ENCODE assay signal across 8 mouse cellular contexts in genomic region chr13:105055374-105055773, GRCm38 (mm10). TPM values are rescaled to one million over a fixed set of nuclear protein-coding genes. Genes with fewer than 3 reads are reported as not detected.
DNase-seq lines count a peak whose midpoint lies in the region; ATAC-seq lines count a peak whose summit lies in the region.

No protein-coding gene starts in this region.

- H3K9ac ChIP-seq in forebrain, embryonic 11.5 days (ENCODE audit: low read length), result no peak overlapping the region
- H3K9ac ChIP-seq in hindbrain, embryonic 11.5 days (ENCODE audit: low read depth, low read length), result no peak overlapping the region
- no peak overlapping the region for H3K9ac ChIP-seq in liver, embryonic 16.5 days (ENCODE audit: low read depth, low read length)
- H3K9ac ChIP-seq in stomach, embryonic 15.5 days, result no peak overlapping the region

- peak overlapping the region; percentile 93 for H3K4me2 ChIP-seq in forebrain, embryonic 11.5 days (ENCODE audit: low read depth, low read length, severe bottlenecking)
- H3K4me2 ChIP-seq in hindbrain, embryonic 11.5 days (replicated peaks; ENCODE audit: low read depth, low read length), result no peak overlapping the region; the same call in 1 of the 2 replicates
- peak overlapping the region; percentile 69 for H3K4me2 ChIP-seq in liver, embryonic 16.5 days (ENCODE audit: low read depth, low read length)
- peak overlapping the region; percentile 96 for H3K4me2 ChIP-seq in stomach, embryonic 15.5 days

- no peaks in the 10 kb centered on the region for H3K36me3 ChIP-seq in forebrain, embryonic 11.5 days (ENCODE audit: control insufficient read depth, insufficient read depth, low read length)
- no peaks in the 10 kb centered on the region for H3K36me3 ChIP-seq in hindbrain, embryonic 11.5 days (ENCODE audit: control insufficient read depth, insufficient read depth, low read length)
- H3K36me3 ChIP-seq in liver, embryonic 16.5 days (ENCODE audit: control insufficient read depth, insufficient read depth), result no peaks in the 10 kb centered on the region
- no peaks in the 10 kb centered on the region for H3K36me3 ChIP-seq in stomach, embryonic 15.5 days

- H3K4me3 ChIP-seq in forebrain, embryonic 11.5 days (ENCODE audit: low read depth, low read length), result no peak overlapping the region; the same call in 1 of the 2 replicates
- peak overlapping the region; percentile 70; the same call in 1 of the 2 replicates for H3K4me3 ChIP-seq in hindbrain, embryonic 11.5 days (ENCODE audit: low read depth, low read length)
- no peak overlapping the region for H3K4me3 ChIP-seq in liver, embryonic 16.5 days (ENCODE audit: low read depth, low read length)
- no peak overlapping the region for H3K4me3 ChIP-seq in stomach, embryonic 15.5 days (replicated peaks)

- H3K4me1 ChIP-seq in forebrain, embryonic 11.5 days (replicated peaks; ENCODE audit: control insufficient read depth, insufficient read depth, low read length), result peaks cover 4% of the 10 kb centered on the region; the same call in 1 of the 2 replicates
- no peaks in the 10 kb centered on the region; the same call in 1 of the 2 replicates for H3K4me1 ChIP-seq in hindbrain, embryonic 11.5 days (replicated peaks; ENCODE audit: control insufficient read depth, insufficient read depth, low read length)
- H3K4me1 ChIP-seq in liver, embryonic 16.5 days (ENCODE audit: control insufficient read depth, low read depth, low read length), result no peaks in the 10 kb centered on the region
- peaks cover 9% of the 10 kb centered on the region for H3K4me1 ChIP-seq in stomach, embryonic 15.5 days

- no peak overlapping the region for H3K27ac ChIP-seq in forebrain, embryonic 11.5 days (ENCODE audit: low read depth, low read length)
- H3K27ac ChIP-seq in hindbrain, embryonic 11.5 days (ENCODE audit: low read depth, low read length), result no peak overlapping the region
- no peak overlapping the region for H3K27ac ChIP-seq in liver, embryonic 16.5 days (ENCODE audit: low read length)
- no peak overlapping the region for H3K27ac ChIP-seq in stomach, embryonic 15.5 days

- H3K27me3 ChIP-seq in forebrain, embryonic 11.5 days (ENCODE audit: control insufficient read depth, insufficient read depth, low read length), result peaks cover 11% of the 10 kb centered on the region; the same call in 1 of the 2 replicates
- no peaks in the 10 kb centered on the region; the same call in 1 of the 2 replicates for H3K27me3 ChIP-seq in hindbrain, embryonic 11.5 days (ENCODE audit: control insufficient read depth, insufficient read depth, low read length)
- H3K27me3 ChIP-seq in liver, embryonic 16.5 days (ENCODE audit: control insufficient read depth, insufficient read depth, low read depth, low read length), result peaks cover 34% of the 10 kb centered on the region
- peaks cover 4% of the 10 kb centered on the region; the same call in 1 of the 2 replicates for H3K27me3 ChIP-seq in stomach, embryonic 15.5 days (replicated peaks)

- WGBS in forebrain, embryonic 11.5 days, result 24% methylated on average over 5 of the region's 5 CpGs
- WGBS in hindbrain, embryonic 11.5 days, result 23% methylated on average over 5 of the region's 5 CpGs
- WGBS in liver, embryonic 16.5 days (ENCODE audit: insufficient replicate concordance), result 7% methylated on average over 5 of the region's 5 CpGs
- WGBS in stomach, embryonic 15.5 days, result 22% methylated on average over 5 of the region's 5 CpGs

- ATAC-seq in forebrain, embryonic 11.5 days (replicated peaks; ENCODE audit: low FRiP score), result no peak
- no peak for ATAC-seq in hindbrain, embryonic 11.5 days (ENCODE audit: low FRiP score)
- ATAC-seq in liver, embryonic 16.5 days (ENCODE audit: low read depth), result peak; percentile 47
- ATAC-seq in stomach, embryonic 15.5 days (ENCODE audit: insufficient read depth, low FRiP score, low read depth), result no peak

- DNase-seq in adrenal gland, postnatal 36 days, result peak; percentile 8 to 25
- DNase-seq in adrenal gland, postnatal 4 days (ENCODE audit: low spot score in 2 of 2), result no peak
- DNase-seq in forebrain, embryonic 11.5 days (ENCODE audit: low spot score), result no peak
- peak; percentile 30 for DNase-seq in hindbrain, embryonic 11.5 days (ENCODE audit: low spot score)
- no peak for DNase-seq in layer of hippocampus, adult 9-10 months (ENCODE audit: low spot score)
- no peak for DNase-seq in left cerebral cortex, adult 11 months (ENCODE audit: low spot score)

- H3K9me3 ChIP-seq in forebrain, embryonic 11.5 days (ENCODE audit: control insufficient read depth, low read length), result no peaks in the 10 kb centered on the region
- H3K9me3 ChIP-seq in hindbrain, embryonic 11.5 days (ENCODE audit: control insufficient read depth, low read length), result no peaks in the 10 kb centered on the region
- no peaks in the 10 kb centered on the region for H3K9me3 ChIP-seq in liver, embryonic 16.5 days (replicated peaks; ENCODE audit: control insufficient read depth, low read length)
- no peaks in the 10 kb centered on the region for H3K9me3 ChIP-seq in stomach, embryonic 15.5 days

RNA-seq across cellular contexts. Expression of gene Rgs7bp, which starts 0.6 kb away (rescaled TPM):
- 1 to 10 TPM; 1.1 to 1.3 TPM for total RNA-seq in adrenal gland, postnatal 36 days (2021)
- total RNA-seq in adrenal gland, postnatal 4 days (2021), result 1 to 10 TPM; 3.1 to 3.2 TPM
- 1.4 and 1.6 TPM in 2 replicates for polyA plus RNA-seq in forebrain, embryonic 11.5 days (2014; fragmentation: Nextera tagmentation; extraction: Ambion mirVana)
- polyA plus RNA-seq in hindbrain, embryonic 11.5 days (2014; fragmentation: Nextera tagmentation; extraction: Ambion mirVana), result 1.6 and 2.3 TPM in 2 replicates
- 0.29 and 0.31 TPM in 2 replicates for polyA plus RNA-seq in liver, embryonic 16.5 days (2015; fragmentation: Nextera tagmentation; extraction: Ambion mirVana)
- 1.8 and 1.9 TPM in 2 replicates for polyA plus RNA-seq in stomach, embryonic 15.5 days (2015; fragmentation: Nextera tagmentation; extraction: Ambion mirVana)

RNA-seq across cellular contexts. Expression of gene 4933425L06Rik, which starts 26.5 kb away (rescaled TPM):
- not detected for total RNA-seq in adrenal gland, postnatal 36 days (2021)
- not detected for total RNA-seq in adrenal gland, postnatal 4 days (2021)
- polyA plus RNA-seq in forebrain, embryonic 11.5 days (2014; fragmentation: Nextera tagmentation; extraction: Ambion mirVana), result not detected in 2 replicates
- not detected in 2 replicates for polyA plus RNA-seq in hindbrain, embryonic 11.5 days (2014; fragmentation: Nextera tagmentation; extraction: Ambion mirVana)
- polyA plus RNA-seq in liver, embryonic 16.5 days (2015; fragmentation: Nextera tagmentation; extraction: Ambion mirVana), result not detected in 2 replicates
- not detected in 2 replicates for polyA plus RNA-seq in stomach, embryonic 15.5 days (2015; fragmentation: Nextera tagmentation; extraction: Ambion mirVana)

Comparison
In these comparisons a context has a peak if more than half of its experiments do, and no peak if none do; other contexts are left out.
1. DNase-seq: peak in adrenal gland, postnatal 36 days (2 of 2) and hindbrain, embryonic 11.5 days (single experiment); none in adrenal gland, postnatal 4 days (0 of 2), forebrain, embryonic 11.5 days (single experiment), layer of hippocampus, adult 9-10 months (single experiment) and left cerebral cortex, adult 11 months (single experiment).